Mouse (Mus musculus) embryonic facial prominence, embryonic 14.5 days (tissue): Measurements from ENCODE around the gene Krtap5-1. TPM values are rescaled to one million over a fixed set of nuclear protein-coding genes. Genes with fewer than 3 reads are reported as not detected.
A peak's percentile ranks its signal among the peaks of the same experiment; 100 is the strongest.
"Not testable (repeated sequence)": the region's sequence is repeated elsewhere in the genome, so short reads cannot be mapped to it uniquely, and the experiment has no call there.

Source experiments
- ATAC-seq: fragments of 200-750 bp; cut with Nextera tagmentation; 2 replicates; pipeline ENCODE4 v1.8.0; 2017; ENCODE audit warnings: low read depth, moderate number of reproducible peaks, moderate TSS enrichment
- DNase-seq: peaks from one replicate; pipeline ENCODE4 v3.0.0-alpha.2; 2015; ENCODE audit warnings: low spot score
- H3K27ac ChIP-seq: fragments of 300-500 bp; sonication (generic); replicated peaks from 2 replicates; pipeline ENCODE4 v1.5.1; 2014; ENCODE audit warnings: low read depth, mild to moderate bottlenecking, low read length, moderate library complexity
- H3K27me3 ChIP-seq: fragments of 300-500 bp; sonication (generic); replicated peaks from 2 replicates; pipeline ENCODE4 v1.6.1; 2014; ENCODE audit warnings: low read length; ENCODE audit not compliant: control insufficient read depth, insufficient read depth
- H3K36me3 ChIP-seq: fragments of 300-500 bp; sonication (generic); 2 replicates; pipeline ENCODE4 v1.6.1; 2014; ENCODE audit warnings: low read length, mixed read lengths; ENCODE audit not compliant: control insufficient read depth, insufficient read depth
- H3K4me1 ChIP-seq: fragments of 300-500 bp; sonication (generic); 2 replicates; pipeline ENCODE4 v1.6.1; 2014; ENCODE audit warnings: antibody characterized with exemption, low read length; ENCODE audit not compliant: control insufficient read depth, insufficient read depth
- H3K4me2 ChIP-seq: fragments of 300-500 bp; sonication (generic); 2 replicates; pipeline ENCODE4 v1.6.1; 2014; ENCODE audit warnings: low read depth, mild to moderate bottlenecking, low read length, moderate library complexity, mixed read lengths
- H3K4me3 ChIP-seq: fragments of 300-500 bp; sonication (generic); 2 replicates; pipeline ENCODE4 v1.5.1; 2014; ENCODE audit warnings: low read depth, mild to moderate bottlenecking, low read length
- H3K9ac ChIP-seq: fragments of 300-500 bp; sonication (generic); 2 replicates; pipeline ENCODE4 v1.6.1; 2014; ENCODE audit warnings: low read depth, mild to moderate bottlenecking, low read length, moderate library complexity, mixed read lengths
- H3K9me3 ChIP-seq: fragments of 300-500 bp; sonication (generic); 2 replicates; pipeline ENCODE4 v1.6.1; 2016; ENCODE audit warnings: low read length; ENCODE audit not compliant: control insufficient read depth
- WGBS: fragments of 180-500 bp; shearing (Covaris S2); extraction: QIAGEN DNeasy Blood & Tissue Kit; methylation state at CpG from one replicate; pipeline ENCODE4 v1.1.7; 2014; 5-methylcytosine and 5-hydroxymethylcytosine counted together
- polyA plus RNA-seq: library from polyadenylated mRNA; unstranded; fragments of >200 nt; fragmentation: Nextera tagmentation; extraction: Ambion mirVana; gene quantifications from 2 replicates; pipeline ENCODE4 v1.2.1, GENCODE M21; 2014

The Krtap5-1 gene
- polyA plus RNA-seq, 1 experiment from 2014 or later, result not detected

DNA sequence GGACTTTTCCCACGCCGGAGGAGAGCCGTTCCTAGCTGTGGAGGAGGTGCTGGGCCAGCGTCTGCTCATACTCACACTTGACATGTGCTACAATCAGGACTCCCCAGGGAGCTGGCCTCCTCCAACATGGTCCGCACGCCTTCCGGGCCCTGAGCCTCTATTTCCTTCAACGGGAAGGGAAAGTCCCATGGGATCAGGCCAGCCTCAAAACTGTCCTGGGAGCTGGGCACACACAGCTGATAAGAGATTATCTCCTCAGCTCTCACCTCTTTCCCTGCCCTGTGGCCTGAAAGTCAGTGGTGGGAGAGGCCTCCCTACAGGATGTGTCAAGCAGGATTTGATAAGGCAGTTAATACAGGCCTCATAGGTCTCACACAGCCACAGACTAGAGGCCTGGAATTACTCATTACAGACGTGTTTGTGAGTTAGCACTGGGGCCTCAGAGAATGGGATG is 33.4 kb upstream of the Krtap5-1 start:
- H3K27me3 ChIP-seq, result no peaks in the 10 kb centered on the region
- peak; percentile 47 for DNase-seq
- H3K4me1 ChIP-seq, result no peaks in the 10 kb centered on the region
- no peak overlapping the region for H3K4me2 ChIP-seq
- no peaks in the 10 kb centered on the region for H3K36me3 ChIP-seq
- H3K9ac ChIP-seq, result no peak overlapping the region
- H3K4me3 ChIP-seq, result no peak overlapping the region
- ATAC-seq, result no peak
- no peaks in the 10 kb centered on the region for H3K9me3 ChIP-seq
- H3K27ac ChIP-seq, result no peak overlapping the region
- 60% methylated on average over 9 of the region's 9 CpGs for WGBS

DNA sequence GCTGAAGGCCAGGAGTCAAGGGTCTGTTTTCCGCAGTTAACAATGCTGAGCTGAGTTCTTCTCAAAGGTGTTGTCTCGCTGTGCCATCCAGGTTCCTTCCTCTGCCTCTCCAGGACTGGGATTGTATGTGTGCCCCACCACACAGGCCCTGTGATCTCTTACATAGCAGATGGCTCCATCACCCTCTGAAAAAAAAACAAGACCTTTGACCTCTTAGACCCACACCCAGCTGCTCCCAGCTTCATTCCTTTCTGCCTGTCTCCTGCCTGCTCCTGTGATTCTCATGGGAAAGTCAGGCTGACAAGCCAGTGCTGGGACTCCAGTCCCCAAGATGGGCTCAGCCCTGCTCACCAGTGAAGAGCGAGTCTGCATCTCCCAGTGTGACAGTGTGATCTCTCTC is 31.6 kb upstream of the Krtap5-1 start:
- H3K4me1 ChIP-seq, result no peaks in the 10 kb centered on the region
- no peak overlapping the region for H3K27ac ChIP-seq
- H3K4me2 ChIP-seq, result no peak overlapping the region
- 66% methylated on average over 3 of the region's 3 CpGs for WGBS
- no peak overlapping the region for H3K9ac ChIP-seq
- ATAC-seq (no peak), DNase-seq (no peak)
- H3K4me3 ChIP-seq, result no peak overlapping the region
- H3K36me3 ChIP-seq, result no peaks in the 10 kb centered on the region
- H3K27me3 ChIP-seq, result no peaks in the 10 kb centered on the region
- H3K9me3 ChIP-seq, result no peaks in the 10 kb centered on the region

DNA sequence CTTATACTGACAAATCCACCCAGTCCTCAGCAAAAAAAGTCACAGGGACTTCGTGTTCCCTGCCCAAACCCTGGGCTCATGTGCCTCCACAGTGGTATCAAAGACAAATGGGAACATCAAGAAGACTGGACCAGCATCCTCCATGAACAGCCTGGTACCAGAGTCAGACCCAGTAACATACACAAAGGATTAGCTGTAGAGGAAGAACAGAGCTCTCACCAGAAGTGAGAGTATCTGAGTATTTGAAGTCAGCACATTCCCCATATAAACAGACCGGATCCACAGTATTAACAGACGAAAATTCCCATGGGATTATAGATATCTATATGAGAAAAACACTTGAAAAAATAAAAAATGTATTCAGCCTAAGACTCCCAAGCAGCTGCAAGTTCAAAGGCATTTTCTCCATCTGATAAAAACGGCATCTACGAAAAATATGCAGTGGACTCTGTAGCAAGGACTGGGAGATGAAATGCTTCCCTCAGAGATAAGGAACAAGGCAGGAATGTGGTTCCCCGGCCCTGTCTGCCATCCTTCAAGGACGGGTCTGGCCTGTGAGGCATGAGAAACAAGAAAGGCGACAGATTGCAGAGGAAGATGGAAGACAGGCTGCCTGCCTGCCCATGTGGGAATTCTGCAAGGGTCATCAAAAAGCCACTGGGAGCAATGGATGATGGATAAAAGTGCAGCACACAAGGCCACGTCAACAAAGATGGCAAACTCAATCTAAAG is 30.0 kb upstream of the Krtap5-1 start:
- ATAC-seq (no peak), DNase-seq (no peak)
- H3K4me2 ChIP-seq, result no peak overlapping the region
- 0 out of 2 replicates have a peak overlapping the region, but pooled peaks have one; percentile 33 for H3K27ac ChIP-seq
- WGBS, result 45% methylated on average over 9 of the region's 9 CpGs
- H3K9me3 ChIP-seq, result no peaks in the 10 kb centered on the region
- no peaks in the 10 kb centered on the region for H3K36me3 ChIP-seq
- H3K4me1 ChIP-seq, result no peaks in the 10 kb centered on the region
- no peak overlapping the region for H3K9ac ChIP-seq
- no peaks in the 10 kb centered on the region for H3K27me3 ChIP-seq
- no peak overlapping the region for H3K4me3 ChIP-seq

DNA sequence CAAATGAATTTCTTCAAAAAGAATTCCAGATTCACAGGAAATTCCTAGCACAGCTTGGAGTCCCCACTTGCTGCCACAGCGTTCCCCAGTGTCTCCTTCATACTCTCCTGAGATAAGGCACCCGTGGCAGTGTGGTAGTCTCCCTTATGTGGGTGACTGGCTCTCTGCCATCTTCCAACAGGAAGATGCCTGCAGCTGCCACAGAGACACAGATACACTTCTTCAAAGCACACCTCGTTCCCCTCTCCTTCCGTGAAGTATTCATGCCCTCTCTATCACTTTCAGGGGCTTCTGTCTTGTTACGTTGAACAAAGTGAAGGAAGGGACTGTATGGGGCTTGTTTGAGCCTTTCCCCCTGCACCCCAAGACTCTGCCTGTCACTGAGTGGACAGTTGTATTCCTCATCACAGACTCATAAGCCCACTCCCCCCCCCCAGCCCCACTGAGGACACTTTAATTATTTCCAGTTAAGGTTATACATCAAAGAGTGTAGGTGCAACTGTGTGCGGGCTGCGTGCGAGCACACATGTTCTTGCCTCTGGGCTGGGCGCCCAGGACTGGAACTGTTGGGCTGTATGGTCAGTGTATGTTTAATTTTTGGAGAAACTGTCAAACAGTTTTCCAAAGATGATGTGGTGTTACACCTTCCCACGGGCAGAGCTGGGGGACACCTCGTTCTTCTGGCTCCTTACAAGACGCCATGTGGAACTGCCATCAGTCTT is 26.6 kb upstream of the Krtap5-1 start:
- DNase-seq (no peak), ATAC-seq (no peak; the same call in 1 of the 2 replicates)
- Histone ChIP-seq H3K4me3 (no peak overlapping the region), H3K27me3 (no peaks in the 10 kb centered on the region), H3K9ac (no peak overlapping the region), H3K27ac (peak overlapping the region; percentile 62; the same call in 1 of the 2 replicates), H3K36me3 (no peaks in the 10 kb centered on the region), H3K4me2 (no peak overlapping the region), H3K9me3 (no peaks in the 10 kb centered on the region), H3K4me1 (no peaks in the 10 kb centered on the region)
- 71% methylated on average over 12 of the region's 12 CpGs for WGBS

DNA sequence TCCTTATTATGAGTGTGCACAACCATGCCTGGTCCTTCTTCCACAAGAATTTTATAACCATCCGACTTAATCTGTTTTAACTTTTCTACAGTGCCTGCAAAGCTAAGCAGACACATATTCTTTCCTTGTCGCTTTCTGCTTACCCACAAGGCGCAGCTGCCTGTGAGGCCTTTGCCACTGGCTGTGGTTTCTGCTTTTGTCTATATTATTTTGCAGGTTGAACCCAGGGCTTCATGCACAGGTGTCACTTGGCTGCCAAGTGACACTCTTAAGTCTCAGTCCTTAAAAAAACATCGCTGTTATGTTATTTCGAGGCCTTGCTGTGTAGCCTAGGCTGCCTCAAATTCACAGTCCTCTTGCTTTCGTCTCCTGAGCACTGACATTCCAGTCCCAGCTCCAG is 25.7 kb upstream of the Krtap5-1 start:
- H3K36me3 ChIP-seq, result no peaks in the 10 kb centered on the region
- H3K27me3 ChIP-seq, result no peaks in the 10 kb centered on the region
- no peak overlapping the region for H3K9ac ChIP-seq
- no peaks in the 10 kb centered on the region for H3K4me1 ChIP-seq
- 78% methylated on average over 6 of the region's 6 CpGs for WGBS
- no peak for ATAC-seq
- H3K4me3 ChIP-seq, result no peak overlapping the region
- H3K4me2 ChIP-seq, result no peak overlapping the region
- no peaks in the 10 kb centered on the region for H3K9me3 ChIP-seq
- no peak for DNase-seq
- H3K27ac ChIP-seq, result peak overlapping the region; percentile 80

DNA sequence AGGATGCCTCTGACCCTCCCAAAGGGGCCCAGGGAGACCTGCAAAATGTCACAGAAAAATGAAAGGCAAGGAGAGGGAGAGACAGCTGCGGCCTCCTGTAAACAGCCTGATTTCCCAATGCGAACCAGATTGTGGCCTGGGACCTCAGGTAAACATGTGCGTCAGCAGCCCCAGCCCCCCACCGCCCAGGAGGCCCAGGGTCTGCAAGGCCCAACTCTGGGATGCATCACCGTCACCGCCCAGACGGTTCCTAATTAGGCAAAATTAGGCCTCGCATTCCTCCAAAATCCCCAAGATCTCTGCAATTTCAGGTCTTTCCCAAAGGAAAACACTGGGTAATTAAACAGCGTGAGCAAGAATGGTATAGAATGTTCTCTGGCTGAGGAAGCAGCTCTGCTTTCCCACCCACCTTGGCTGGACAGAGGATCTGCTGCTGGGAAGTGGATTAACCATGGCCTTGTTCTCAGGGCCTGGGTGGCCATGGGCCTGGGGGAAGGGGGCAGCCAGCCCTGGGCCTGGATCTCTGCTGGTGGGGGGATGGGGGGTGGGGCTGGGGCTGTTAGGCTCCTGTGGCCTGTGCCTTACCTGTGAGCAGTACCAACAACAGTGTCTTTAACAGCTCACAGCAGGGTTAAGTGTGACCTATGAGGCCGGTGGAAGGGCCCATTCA is 24.9 kb upstream of the Krtap5-1 start:
- H3K27me3 ChIP-seq, H3K4me3 ChIP-seq, H3K9ac ChIP-seq, DNase-seq, H3K4me1 ChIP-seq, H3K9me3 ChIP-seq, H3K4me2 ChIP-seq, H3K36me3 ChIP-seq: not testable (repeated sequence)
- peak; percentile 81; the same call in 1 of the 2 replicates for ATAC-seq
- H3K27ac ChIP-seq, result peak overlapping the region; percentile 81
- 23% methylated on average over 3 of the region's 10 CpGs for WGBS

DNA sequence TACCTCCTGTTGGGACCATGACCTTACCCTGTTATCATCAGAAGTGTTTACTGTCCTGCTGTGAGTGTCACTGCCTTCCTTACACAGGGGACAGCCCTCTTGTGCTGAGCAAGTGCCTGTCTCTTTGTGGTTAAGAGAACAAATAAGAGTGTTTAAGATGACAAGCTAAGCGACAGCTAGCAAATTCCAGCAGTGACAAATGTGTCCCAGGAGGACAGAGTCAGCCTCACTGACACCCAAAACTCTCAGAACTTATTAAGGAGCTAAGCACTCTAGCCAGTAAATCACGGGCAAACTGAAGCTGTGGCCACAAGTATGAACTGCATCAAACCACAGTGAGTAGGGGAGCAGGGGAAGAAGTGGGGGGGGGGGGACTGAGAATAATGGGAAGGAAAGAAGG is 24.0 kb upstream of the Krtap5-1 start:
- peak overlapping the region; percentile 20; the same call in 1 of the 2 replicates for H3K9ac ChIP-seq
- no peaks in the 10 kb centered on the region for H3K27me3 ChIP-seq
- no peaks in the 10 kb centered on the region for H3K9me3 ChIP-seq
- no peaks in the 10 kb centered on the region for H3K4me1 ChIP-seq
- H3K4me3 ChIP-seq, result no peak overlapping the region
- DNase-seq (no peak), ATAC-seq (no peak)
- H3K36me3 ChIP-seq, result no peaks in the 10 kb centered on the region
- 21% methylated on average over 2 of the region's 2 CpGs for WGBS
- H3K4me2 ChIP-seq, result no peak overlapping the region
- peak overlapping the region; percentile 81 for H3K27ac ChIP-seq

DNA sequence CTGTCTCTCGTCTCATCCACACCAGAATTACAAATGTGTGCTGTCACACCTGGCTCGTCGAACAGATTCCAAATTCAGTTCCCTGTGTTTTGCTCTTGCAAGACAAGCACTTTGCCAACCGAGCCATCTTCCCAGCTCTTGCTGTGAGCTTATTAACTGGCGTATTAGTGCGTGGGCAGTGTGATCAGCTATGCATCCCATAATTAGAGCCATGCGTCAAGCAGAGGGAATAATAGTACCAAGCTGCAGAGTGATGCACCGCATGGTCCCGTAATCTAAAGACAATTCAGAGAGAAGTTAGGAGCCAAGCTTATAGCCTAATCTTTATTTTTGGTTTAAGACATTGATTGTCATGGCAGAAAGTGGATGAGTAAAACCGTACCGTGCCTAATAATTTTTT is 22.2 kb upstream of the Krtap5-1 start:
- WGBS, result 72% methylated on average over 11 of the region's 11 CpGs
- H3K9ac ChIP-seq, result no peak overlapping the region
- no peak overlapping the region for H3K4me3 ChIP-seq
- no peak overlapping the region for H3K4me2 ChIP-seq
- H3K4me1 ChIP-seq, result no peaks in the 10 kb centered on the region
- peak overlapping the region; percentile 81; the same call in 1 of the 2 replicates for H3K27ac ChIP-seq
- H3K27me3 ChIP-seq, result no peaks in the 10 kb centered on the region
- H3K36me3 ChIP-seq, result no peaks in the 10 kb centered on the region
- no peak for ATAC-seq
- no peak for DNase-seq
- H3K9me3 ChIP-seq, result no peaks in the 10 kb centered on the region
